Mouse (Mus musculus): ENCODE data around the gene Rnf168. TPM values are rescaled to one million over a fixed set of nuclear protein-coding genes. Genes with fewer than 3 reads are reported as not detected.
"Not testable (repeated sequence)": the region's sequence is repeated elsewhere in the genome, so short reads cannot be mapped to it uniquely, and the experiment has no call there.

Rnf168 gene
- 18.0 and 18.3 TPM in 2 replicates for polyA plus RNA-seq (2012; rRNA removed)

DNA sequence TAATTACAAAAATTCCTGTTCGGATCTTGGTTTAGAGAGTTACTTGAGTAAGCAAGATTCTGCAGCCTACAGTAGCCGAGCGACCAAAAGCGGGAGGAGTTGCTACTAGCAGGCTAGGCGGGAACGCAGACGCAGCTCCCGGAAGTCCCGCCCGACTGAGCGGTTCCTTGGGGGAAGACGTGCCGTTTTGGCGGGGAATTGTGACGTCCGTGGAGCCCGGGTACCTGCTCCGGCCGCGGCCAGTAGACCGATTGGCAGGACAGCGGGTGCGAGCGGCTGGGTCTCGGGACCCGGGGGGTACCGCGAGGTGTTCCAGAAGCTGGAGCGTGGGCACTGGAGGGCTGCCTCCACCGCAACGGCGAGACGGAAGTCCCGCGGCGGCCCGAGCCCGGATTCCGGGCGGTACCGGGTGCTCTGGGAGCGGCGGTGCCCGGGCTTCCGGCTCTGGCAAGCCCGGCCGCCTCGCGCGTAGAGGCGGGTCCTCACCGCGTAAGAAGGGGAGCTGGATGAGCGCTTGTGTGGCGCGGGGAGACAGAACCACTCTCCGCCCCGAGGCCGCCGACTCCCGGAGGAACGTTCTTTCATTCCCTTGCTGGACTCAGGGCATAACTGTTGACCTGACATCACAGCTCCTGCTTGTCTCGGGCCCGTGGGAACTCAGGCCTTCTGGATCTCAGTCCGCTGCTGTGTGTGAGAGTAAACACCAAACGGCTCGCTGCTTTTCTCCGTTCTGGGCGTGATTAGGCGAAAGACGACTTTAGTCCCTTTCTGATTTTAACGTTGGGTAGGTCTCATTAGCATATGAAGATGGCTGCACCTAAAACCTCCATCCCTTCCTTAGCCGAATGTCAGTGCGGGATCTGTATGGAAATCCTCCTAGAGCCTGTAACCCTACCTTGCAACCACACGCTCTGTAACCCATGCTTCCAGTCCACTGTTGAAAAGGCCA, at the start of gene Rnf168:
Gene Rnf168, plus strand, starts transcription at position 152 of the 949 bp plus-strand sequence.
- Histone ChIP-seq H3K27me3 (ENCODE audit: control insufficient read depth, insufficient read depth, low read length) (no peaks in the 10 kb centered on the region), H3K4me1 (ENCODE audit: control insufficient read depth, insufficient read depth, low read length) (peaks cover 3% of the 10 kb centered on the region; the same call in 1 of the 2 replicates), H3K4me3 (replicated peaks; ENCODE audit: insufficient read depth, low read depth, low read length) (peak within 1 kb of the TSS; percentile 81), H3K27ac (ENCODE audit: insufficient read depth, low read length) (peak within 1 kb of the TSS; percentile 94)
- under 1% methylated on average over 75 of the region's 75 CpGs for WGBS
- peak; percentile 95 to 96 for DNase-seq
- TF ChIP-seq POLR2A (IDR thresholded peaks at IDR 0.05; ENCODE audit: borderline replicate concordance, insufficient read depth, low read length), result peak; percentile 65
- TF ChIP-seq CTCF (IDR thresholded peaks at IDR 0.05; ENCODE audit: borderline replicate concordance, insufficient read depth, low read depth, low read length), result no peak

DNA sequence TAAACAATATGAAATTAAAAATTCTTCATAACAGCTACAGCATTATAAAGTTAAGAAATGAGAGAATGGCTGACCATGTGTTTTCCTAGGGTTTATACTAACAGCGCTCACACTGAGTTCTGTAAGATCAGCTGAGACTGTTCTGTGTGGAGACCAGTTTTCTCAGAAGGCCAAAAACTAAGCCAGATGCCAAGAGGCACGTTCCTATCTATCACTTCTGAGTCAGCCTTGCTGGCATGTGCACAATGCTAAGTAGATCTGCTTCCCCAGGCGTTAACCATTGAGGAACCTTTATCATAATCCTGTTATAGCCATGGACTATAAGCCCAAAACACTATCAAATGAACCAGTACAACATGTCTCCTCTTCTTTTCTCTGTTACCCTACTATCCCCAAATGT, 45.2 kb upstream of the Rnf168 start:
- H3K27me3 ChIP-seq (ENCODE audit: control insufficient read depth, insufficient read depth, low read length); H3K4me3 ChIP-seq (replicated peaks; ENCODE audit: insufficient read depth, low read depth, low read length); H3K27ac ChIP-seq (ENCODE audit: insufficient read depth, low read length); DNase-seq; H3K4me1 ChIP-seq (ENCODE audit: control insufficient read depth, insufficient read depth, low read length): not testable (repeated sequence)
- WGBS, result 57% methylated on average over 3 of the region's 3 CpGs

DNA sequence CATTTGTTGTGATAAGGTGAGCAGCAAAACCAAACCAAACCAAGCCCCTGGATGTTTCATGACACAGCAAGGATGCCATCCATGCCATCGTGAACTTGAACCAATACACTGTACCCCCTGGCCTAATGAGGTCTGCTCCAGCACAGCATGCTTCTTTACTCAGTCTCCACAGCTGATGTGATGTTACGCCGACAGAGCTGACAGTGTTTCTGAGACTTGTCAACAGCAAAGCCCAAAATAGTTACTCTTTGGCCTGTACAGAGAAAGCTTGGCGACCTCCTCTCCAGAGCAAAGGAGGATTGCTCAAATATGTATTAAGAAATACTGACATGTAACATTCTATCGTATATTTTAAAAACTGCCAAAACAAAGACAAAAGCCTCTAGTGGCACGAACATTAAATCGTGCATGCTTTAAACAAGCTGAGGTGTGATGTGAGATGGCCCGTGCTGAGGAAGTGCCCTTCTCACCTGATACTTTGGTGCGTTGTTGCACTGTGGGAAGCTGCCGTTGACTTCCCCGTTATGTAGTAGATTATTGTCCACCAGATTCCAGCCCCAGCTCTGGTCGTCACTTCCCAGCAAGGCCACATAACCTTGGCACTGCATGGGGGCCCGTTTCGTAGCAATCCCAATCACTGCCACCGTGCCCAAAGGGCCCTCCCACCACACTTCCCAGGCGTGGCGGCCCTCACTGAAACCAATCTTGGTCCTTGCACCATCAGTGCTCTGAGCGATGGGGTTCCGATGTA, 39.2 kb upstream of the Rnf168 start:
- DNase-seq, result no peak
- Histone ChIP-seq H3K27ac (ENCODE audit: insufficient read depth, low read length) (no peak overlapping the region), H3K27me3 (ENCODE audit: control insufficient read depth, insufficient read depth, low read length) (no peaks in the 10 kb centered on the region), H3K4me3 (replicated peaks; ENCODE audit: insufficient read depth, low read depth, low read length) (no peak overlapping the region), H3K4me1 (ENCODE audit: control insufficient read depth, insufficient read depth, low read length) (peaks cover 2% of the 10 kb centered on the region; the same call in 1 of the 2 replicates)
- TF ChIP-seq CTCF (IDR thresholded peaks at IDR 0.05; ENCODE audit: borderline replicate concordance, insufficient read depth, low read depth, low read length), result no peak
- TF ChIP-seq POLR2A (IDR thresholded peaks at IDR 0.05; ENCODE audit: borderline replicate concordance, insufficient read depth, low read length), result no peak
- 79% methylated on average over 19 of the region's 19 CpGs for WGBS

DNA sequence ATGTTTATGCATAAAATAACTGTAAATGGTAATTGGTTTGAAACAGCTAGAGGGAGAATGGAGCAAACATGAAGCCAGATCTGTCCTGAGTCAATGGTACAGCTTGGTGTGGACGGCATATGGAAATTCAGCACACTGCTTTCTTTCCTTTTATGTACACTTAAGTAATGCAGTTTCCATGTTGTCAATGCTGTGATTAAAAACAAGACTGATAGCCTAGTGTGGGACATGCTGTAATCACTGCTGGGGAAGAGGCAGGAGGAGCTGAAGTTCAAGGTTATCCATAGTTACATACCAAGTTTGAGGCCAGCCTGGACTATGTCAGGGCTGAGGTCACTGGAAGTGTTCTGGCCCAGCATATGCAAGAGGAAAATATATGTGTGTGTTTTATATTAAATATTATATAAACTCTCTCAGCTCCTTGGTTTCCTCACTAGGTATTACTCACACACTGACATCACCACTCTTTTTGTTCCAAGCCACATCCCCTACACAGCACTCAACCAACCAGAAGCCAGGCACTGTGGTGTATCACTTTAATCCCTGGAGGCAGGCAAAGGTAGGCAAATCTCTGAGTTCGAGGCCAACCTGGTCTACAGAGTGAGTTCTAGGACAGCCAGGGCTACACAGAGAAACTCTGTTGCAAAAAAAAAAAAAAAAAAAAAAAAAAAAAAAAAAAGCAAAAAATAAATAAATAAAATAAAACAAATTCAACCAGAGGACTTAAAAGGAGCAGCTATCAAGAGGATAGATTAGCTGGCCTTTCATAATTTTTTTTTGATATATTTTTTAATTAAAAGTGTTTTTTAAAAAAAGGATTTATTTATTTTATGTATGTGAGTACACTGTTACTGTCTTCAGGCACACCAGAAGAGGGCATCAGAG, 37.6 kb upstream of the Rnf168 start:
- H3K4me3 ChIP-seq (replicated peaks; ENCODE audit: insufficient read depth, low read depth, low read length), result no peak overlapping the region
- no peak for TF ChIP-seq POLR2A (IDR thresholded peaks at IDR 0.05; ENCODE audit: borderline replicate concordance, insufficient read depth, low read length)
- no peak for TF ChIP-seq CTCF (IDR thresholded peaks at IDR 0.05; ENCODE audit: borderline replicate concordance, insufficient read depth, low read depth, low read length)
- H3K27me3 ChIP-seq (ENCODE audit: control insufficient read depth, insufficient read depth, low read length), result no peaks in the 10 kb centered on the region
- peaks cover 2% of the 10 kb centered on the region; the same call in 1 of the 2 replicates for H3K4me1 ChIP-seq (ENCODE audit: control insufficient read depth, insufficient read depth, low read length)
- no peak for DNase-seq
- 84% methylated on average over 2 of the region's 2 CpGs for WGBS
- no peak overlapping the region for H3K27ac ChIP-seq (ENCODE audit: insufficient read depth, low read length)

DNA sequence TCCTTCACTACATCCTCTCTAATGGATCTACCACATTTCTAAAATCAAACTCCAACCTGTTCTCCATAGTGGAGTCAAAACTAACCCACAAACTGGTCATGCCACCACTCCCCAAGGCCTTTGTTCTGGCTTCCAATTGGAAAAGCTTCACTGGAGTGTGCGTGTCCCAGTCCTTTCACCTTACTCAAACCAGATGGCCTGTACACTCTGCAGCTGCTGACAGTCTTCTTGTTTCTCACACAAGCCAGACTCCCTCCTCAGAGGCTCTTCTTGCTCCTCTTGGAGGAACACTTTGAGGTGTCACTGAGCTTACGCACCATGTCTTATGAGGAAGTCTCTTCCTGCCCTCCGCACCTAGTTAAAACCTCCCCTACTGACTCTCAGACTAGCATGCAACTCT, 33.4 kb upstream of the Rnf168 start:
- Histone ChIP-seq H3K4me3 (replicated peaks; ENCODE audit: insufficient read depth, low read depth, low read length) (peak overlapping the region; percentile 10), H3K27ac (ENCODE audit: insufficient read depth, low read length) (no peak overlapping the region), H3K4me1 (ENCODE audit: control insufficient read depth, insufficient read depth, low read length) (peaks cover 9% of the 10 kb centered on the region; the same call in 1 of the 2 replicates), H3K27me3 (ENCODE audit: control insufficient read depth, insufficient read depth, low read length) (no peaks in the 10 kb centered on the region)
- 45% methylated on average over 3 of the region's 3 CpGs for WGBS
- no peak for DNase-seq
- TF ChIP-seq POLR2A (IDR thresholded peaks at IDR 0.05; ENCODE audit: borderline replicate concordance, insufficient read depth, low read length), result no peak
- TF ChIP-seq CTCF (IDR thresholded peaks at IDR 0.05; ENCODE audit: borderline replicate concordance, insufficient read depth, low read depth, low read length), result no peak

DNA sequence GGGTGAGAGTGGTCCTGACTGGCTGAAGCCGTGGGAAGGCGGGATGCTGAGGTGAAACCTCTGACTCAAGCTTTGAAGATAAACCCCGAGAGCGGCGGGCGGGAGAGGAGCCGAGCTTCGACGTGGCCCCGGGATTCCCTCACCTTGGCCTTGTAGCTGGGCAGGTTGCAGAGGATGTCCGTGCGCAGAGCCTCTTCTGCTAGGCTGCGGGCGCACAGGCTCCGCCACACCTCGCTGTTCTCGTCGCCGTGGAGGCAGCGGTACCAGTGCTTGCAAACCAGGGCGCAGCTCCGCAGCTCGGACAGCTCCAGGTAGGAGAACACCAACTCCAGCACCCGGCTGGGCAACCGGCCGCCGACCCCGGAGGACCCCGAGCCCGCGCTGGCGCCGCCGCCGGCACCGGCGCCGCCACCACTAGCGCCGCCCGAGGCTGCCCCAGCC, 30.9 kb upstream of the Rnf168 start:
- under 1% methylated on average over 36 of the region's 41 CpGs for WGBS
- Histone ChIP-seq H3K27ac (ENCODE audit: insufficient read depth, low read length) (peak overlapping the region; percentile 74), H3K4me1 (ENCODE audit: control insufficient read depth, insufficient read depth, low read length) (peaks cover 7% of the 10 kb centered on the region; the same call in 1 of the 2 replicates), H3K27me3 (ENCODE audit: control insufficient read depth, insufficient read depth, low read length) (no peaks in the 10 kb centered on the region), H3K4me3 (replicated peaks; ENCODE audit: insufficient read depth, low read depth, low read length) (peak overlapping the region; percentile 77)
- 0 out of 2 replicates have a peak, but pooled peaks have one; percentile 7 for TF ChIP-seq POLR2A (IDR thresholded peaks at IDR 0.05; ENCODE audit: borderline replicate concordance, insufficient read depth, low read length)
- no peak for TF ChIP-seq CTCF (IDR thresholded peaks at IDR 0.05; ENCODE audit: borderline replicate concordance, insufficient read depth, low read depth, low read length)
- peak; percentile 67 to 76 for DNase-seq

DNA sequence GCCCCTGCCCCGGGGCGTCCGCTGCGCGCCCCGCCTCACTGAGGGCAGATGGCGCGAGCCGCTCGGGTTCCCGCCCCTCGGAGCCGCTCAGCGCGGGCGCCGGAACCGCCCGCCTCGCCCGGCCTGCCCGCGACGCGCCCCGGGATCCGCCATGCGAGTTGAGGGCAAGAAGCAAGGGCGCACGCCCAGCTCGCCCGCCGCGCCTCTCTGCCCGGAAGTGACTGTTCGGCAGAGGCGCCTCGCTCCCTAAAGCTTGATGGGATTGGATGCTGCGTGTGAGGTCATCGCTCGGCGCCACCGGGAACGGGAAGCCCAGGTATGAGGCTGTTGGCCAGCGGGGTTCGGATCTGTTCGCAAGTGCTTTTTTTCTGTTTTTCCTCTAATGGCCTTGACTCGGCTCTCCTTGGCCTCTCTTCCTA, 30.3 kb upstream of the Rnf168 start, which contains the start of the genes Fbxo45 and Wdr53:
Gene Fbxo45, minus strand, starts transcription at position 207 of the 419 bp plus-strand sequence.
Gene Wdr53, plus strand, starts transcription at position 276 of the 419 bp plus-strand sequence.
- Histone ChIP-seq H3K27me3 (ENCODE audit: control insufficient read depth, insufficient read depth, low read length) (no peaks in the 10 kb centered on the region), H3K27ac (ENCODE audit: insufficient read depth, low read length) (peak within 1 kb of the TSS; percentile 74), H3K4me3 (replicated peaks; ENCODE audit: insufficient read depth, low read depth, low read length) (peak within 1 kb of the TSS; percentile 89), H3K4me1 (ENCODE audit: control insufficient read depth, insufficient read depth, low read length) (peaks cover 7% of the 10 kb centered on the region; the same call in 1 of the 2 replicates)
- peak; percentile 84; the same call in 1 of the 2 replicates for TF ChIP-seq POLR2A (IDR thresholded peaks at IDR 0.05; ENCODE audit: borderline replicate concordance, insufficient read depth, low read length)
- TF ChIP-seq CTCF (IDR thresholded peaks at IDR 0.05; ENCODE audit: borderline replicate concordance, insufficient read depth, low read depth, low read length), result no peak
- peak; percentile 98 to 99 for DNase-seq
- under 1% methylated on average over 48 of the region's 48 CpGs for whole genome bisulfite sequencing

DNA sequence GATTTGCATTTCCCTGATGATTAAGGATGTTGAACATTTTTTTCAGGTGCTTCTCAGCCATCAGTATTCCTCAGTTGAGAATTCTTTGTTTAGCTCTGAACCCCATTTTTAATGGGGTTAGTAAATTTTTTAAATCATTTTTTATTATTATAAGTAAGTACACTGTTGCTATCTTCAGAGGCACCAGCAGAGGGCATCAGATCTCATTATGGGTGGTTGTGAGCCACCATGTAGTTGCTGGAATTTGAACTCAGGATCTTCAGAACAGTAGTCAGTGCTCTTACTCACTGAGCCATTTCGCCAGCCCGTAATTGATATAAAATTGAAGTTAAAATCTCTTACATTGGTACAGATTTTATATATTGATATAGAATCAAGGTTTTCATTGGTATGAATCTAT, 13.0 kb upstream of the Rnf168 start:
- 84% methylated on average over 2 of the region's 2 CpGs for WGBS

More for the DNA sequence above, 13.0 kb upstream of the Rnf168 start:
- H3K27ac ChIP-seq (ENCODE audit: insufficient read depth, low read length); DNase-seq; H3K4me1 ChIP-seq (ENCODE audit: control insufficient read depth, insufficient read depth, low read length); H3K4me3 ChIP-seq (replicated peaks; ENCODE audit: insufficient read depth, low read depth, low read length); H3K27me3 ChIP-seq (ENCODE audit: control insufficient read depth, insufficient read depth, low read length): not testable (repeated sequence)

Measured in cerebellum, adult 2 months (tissue).